Mouse (Mus musculus) embryonic facial prominence, embryonic 15.5 days (tissue): ENCODE data around the gene Olfr472. TPM values are rescaled to one million over a fixed set of nuclear protein-coding genes. Genes with fewer than 3 reads are reported as not detected.
"Not testable (repeated sequence)": the region's sequence is repeated elsewhere in the genome, so short reads cannot be mapped to it uniquely, and the experiment has no call there.

Experiments used
- ATAC-seq: fragments of 200-750 bp; cut with Nextera tagmentation; 2 replicates; pipeline ENCODE4 v1.8.0; 2017; ENCODE audit warnings: low read depth, moderate TSS enrichment; ENCODE audit not compliant: insufficient number of reproducible peaks, low FRiP score, low TSS enrichment
- H3K27ac ChIP-seq: fragments of 300-500 bp; sonication (generic); replicated peaks from 2 replicates; pipeline ENCODE4 v1.5.1; 2015; ENCODE audit warnings: mild to moderate bottlenecking, inconsistent platforms
- H3K27me3 ChIP-seq: fragments of 300-500 bp; sonication (generic); 2 replicates; pipeline ENCODE4 v1.6.1; 2015; ENCODE audit warnings: inconsistent platforms
- H3K36me3 ChIP-seq: fragments of 300-500 bp; sonication (generic); 2 replicates; pipeline ENCODE4 v1.6.1; 2015; ENCODE audit warnings: mild to moderate bottlenecking, inconsistent platforms
- H3K4me1 ChIP-seq: fragments of 300-500 bp; sonication (generic); 2 replicates; pipeline ENCODE4 v1.6.1; 2015; ENCODE audit warnings: inconsistent platforms
- H3K4me2 ChIP-seq: fragments of 300-500 bp; sonication (generic); replicated peaks from 2 replicates; pipeline ENCODE4 v1.6.1; 2015; ENCODE audit warnings: mild to moderate bottlenecking, inconsistent platforms
- H3K4me3 ChIP-seq: fragments of 300-500 bp; sonication (generic); replicated peaks from 2 replicates; pipeline ENCODE4 v1.5.1; 2015; ENCODE audit warnings: mild to moderate bottlenecking, inconsistent platforms
- H3K9ac ChIP-seq: fragments of 300-500 bp; sonication (generic); 2 replicates; pipeline ENCODE4 v1.6.1; 2015; ENCODE audit warnings: inconsistent platforms
- H3K9me3 ChIP-seq: fragments of 300-500 bp; sonication (generic); replicated peaks from 2 replicates; pipeline ENCODE4 v1.6.1; 2016; ENCODE audit warnings: inconsistent platforms
- WGBS: fragments of 180-500 bp; shearing (Covaris S2); methylation state at CpG from one replicate; pipeline ENCODE4 v1.1.7; 2015; 5-methylcytosine and 5-hydroxymethylcytosine counted together
- polyA plus RNA-seq: library from polyadenylated mRNA; unstranded; fragments of >200 nt; fragmentation: Nextera tagmentation; extraction: Ambion mirVana; gene quantifications from 2 replicates; pipeline ENCODE4 v1.2.1, GENCODE M21; 2015

Olfr472 gene
- polyA plus RNA-seq: 0.15 TPM in 1 of 2 replicates, not detected in the other

DNA sequence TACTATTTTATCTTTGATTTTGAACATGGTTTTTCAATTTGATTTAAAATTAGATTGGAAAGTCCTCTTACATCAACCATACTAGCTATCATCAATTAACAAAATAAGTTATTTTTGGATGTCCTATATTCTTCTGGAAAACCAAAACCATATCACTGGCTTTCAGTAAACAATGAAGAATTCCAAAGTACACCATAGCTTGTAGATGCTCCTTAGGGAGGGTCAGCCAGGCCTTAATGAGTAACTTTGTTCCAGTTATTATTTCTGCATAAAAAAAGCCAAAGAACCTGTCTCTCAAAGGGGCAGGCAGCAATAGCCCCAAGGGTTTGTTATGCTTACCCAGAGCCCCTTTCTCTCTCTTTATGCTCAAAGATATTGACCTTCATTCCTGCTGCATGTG lies at the start of gene Olfr472:
TSS of gene Olfr472 (plus strand) at position 301 of the 400 bp plus-strand sequence.
- H3K27me3 ChIP-seq: no peaks in the 10 kb centered on the region
- no peak within 1 kb of the TSS for H3K9ac ChIP-seq
- H3K4me1 ChIP-seq: no peaks in the 10 kb centered on the region
- H3K36me3 ChIP-seq: no peaks in the 10 kb centered on the region
- H3K27ac ChIP-seq: no peak within 1 kb of the TSS
- no peak for ATAC-seq
- H3K4me2 ChIP-seq: no peak within 1 kb of the TSS
- H3K4me3 ChIP-seq: no peak within 1 kb of the TSS
- no peaks in the 10 kb centered on the region for H3K9me3 ChIP-seq

- Histone ChIP-seq H3K27me3 (no peaks in the 10 kb centered on the region), H3K27ac (no peak within 1 kb of the TSS), H3K4me1 (no peaks in the 10 kb centered on the region), H3K36me3 (no peaks in the 10 kb centered on the region), H3K4me2 (no peak within 1 kb of the TSS), H3K9me3 (no peaks in the 10 kb centered on the region), H3K9ac (no peak within 1 kb of the TSS), H3K4me3 (no peak within 1 kb of the TSS)
- ATAC-seq: no peak
- WGBS: 94% methylated on average over 1 of the region's 1 CpGs
Observed at GRCm38 (mm10) chr7:107930146-107930545, 32.4 kb downstream of the Olfr472 start, which contains the start of gene Olfr473. Olfr473 (plus strand) TSS chr7:107930446.

DNA sequence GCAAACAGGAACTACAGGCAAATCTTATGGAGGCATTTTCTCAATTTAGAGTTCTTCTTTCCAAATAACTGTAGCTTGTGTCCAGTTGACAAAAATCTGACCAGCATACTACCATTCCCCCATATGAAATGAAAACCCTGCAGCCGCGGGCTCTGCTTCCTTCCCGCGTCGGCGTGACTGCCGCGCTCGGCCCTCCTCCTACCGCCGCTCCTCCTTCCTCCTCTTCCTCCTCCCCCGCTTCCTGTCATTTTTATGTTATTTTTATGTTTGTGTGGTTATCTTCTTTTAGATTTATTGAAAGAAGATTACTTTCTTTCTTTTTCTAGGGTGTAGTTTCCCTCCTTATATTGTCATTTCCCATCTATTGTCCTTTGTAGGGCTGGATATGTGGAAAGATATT lies 54.8 kb downstream of the Olfr472 start:
- not testable (repeated sequence) for H3K9me3 ChIP-seq, ATAC-seq, H3K36me3 ChIP-seq, H3K4me1 ChIP-seq, H3K9ac ChIP-seq, H3K27ac ChIP-seq, H3K4me3 ChIP-seq, H3K27me3 ChIP-seq, H3K4me2 ChIP-seq
- 96% methylated on average over 12 of the region's 12 CpGs for WGBS

DNA sequence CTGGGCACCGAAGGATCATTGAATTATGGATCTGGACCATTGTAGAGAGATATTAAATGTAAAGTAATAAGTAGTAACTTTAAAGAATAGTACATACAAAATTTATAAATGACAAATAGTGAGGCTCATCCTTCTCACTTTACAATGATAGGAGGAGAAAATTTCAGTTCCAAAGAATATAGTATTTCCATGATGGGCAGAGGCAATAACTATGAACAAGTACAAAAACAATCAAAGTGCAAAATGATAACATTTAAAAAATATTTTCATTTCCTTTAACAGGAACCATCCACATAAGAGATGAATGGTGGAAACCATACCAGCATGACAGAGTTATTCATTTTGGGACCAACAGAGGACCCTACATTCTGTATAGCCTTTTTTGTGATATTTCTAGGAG lies 56.6 kb downstream of the Olfr472 start, which contains the start of gene Olfr474:
TSS of gene Olfr474 (plus strand) at position 301 of the 400 bp plus-strand sequence.
- ATAC-seq: no peak
- Histone ChIP-seq H3K9me3 (no peaks in the 10 kb centered on the region), H3K4me1 (no peaks in the 10 kb centered on the region), H3K9ac (no peak within 1 kb of the TSS), H3K27ac (no peak within 1 kb of the TSS), H3K36me3 (no peaks in the 10 kb centered on the region), H3K4me2 (no peak within 1 kb of the TSS), H3K27me3 (no peaks in the 10 kb centered on the region), H3K4me3 (no peak within 1 kb of the TSS)
- WGBS: 87% methylated on average over 1 of the region's 1 CpGs

Other genes starting within 250 kb of the Olfr472 start
- gene Cyb5r2, start 139.9 kb upstream of the Olfr472 start, polyA plus RNA-seq: 0.53 and 0.72 TPM in 2 replicates
- gene Ovch2, start 96.7 kb upstream of the Olfr472 start, polyA plus RNA-seq: not detected in 2 replicates
- 0.18 TPM in 1 of 2 replicates, not detected in the other for gene Olfr467, start 85.6 kb upstream of the Olfr472 start, polyA plus RNA-seq
- not detected in 2 replicates for gene Olfr469, start 72.4 kb upstream of the Olfr472 start, polyA plus RNA-seq
- gene Olfr470, start 50.4 kb upstream of the Olfr472 start, polyA plus RNA-seq: not detected in 2 replicates
- not detected in 2 replicates for gene Olfr473, start 32.5 kb downstream of the Olfr472 start, polyA plus RNA-seq
- not detected in 2 replicates for gene Olfr474, start 56.7 kb downstream of the Olfr472 start, polyA plus RNA-seq
- gene Olfr476, start 66.9 kb downstream of the Olfr472 start, polyA plus RNA-seq: not detected in 2 replicates
- gene Olfr477, start 88.8 kb downstream of the Olfr472 start, polyA plus RNA-seq: not detected in 2 replicates
- gene Olfr478, start 136.1 kb downstream of the Olfr472 start, polyA plus RNA-seq: 0.16 TPM in 1 of 2 replicates, not detected in the other
- 0.05 and 0.09 TPM in 2 replicates for gene Olfr479, start 152.8 kb downstream of the Olfr472 start, polyA plus RNA-seq
- gene Olfr480, start 169.4 kb downstream of the Olfr472 start, polyA plus RNA-seq: not detected in 2 replicates
- 0.59 and 0.88 TPM in 2 replicates for gene Olfr481, start 182.0 kb downstream of the Olfr472 start, polyA plus RNA-seq
- 0.12 TPM in 1 of 2 replicates, not detected in the other for gene Olfr482, start 199.7 kb downstream of the Olfr472 start, polyA plus RNA-seq
- gene Olfr483, start 202.9 kb downstream of the Olfr472 start, polyA plus RNA-seq: 0.11 TPM in 1 of 2 replicates, not detected in the other
- 0.15 TPM in 1 of 2 replicates, not detected in the other for gene Olfr484, start 229.5 kb downstream of the Olfr472 start, polyA plus RNA-seq